Mouse (Mus musculus) heart, embryonic 15.5 days (tissue): Measurements from ENCODE around the gene 6430548M08Rik. TPM values are rescaled to one million over a fixed set of nuclear protein-coding genes. Genes with fewer than 3 reads are reported as not detected.

Experiments
- ATAC-seq: fragments of 200-750 bp; cut with Nextera tagmentation; replicated peaks from 2 replicates; pipeline ENCODE4 v1.8.0; 2017; ENCODE audit warnings: low read depth, moderate TSS enrichment; ENCODE audit not compliant: insufficient number of reproducible peaks, insufficient read depth, low FRiP score
- H3K27ac ChIP-seq: fragments of 300-500 bp; sonication (generic); 2 replicates; pipeline ENCODE4 v1.5.1; 2015; ENCODE audit warnings: mild to moderate bottlenecking, inconsistent platforms
- H3K27me3 ChIP-seq: fragments of 300-500 bp; sonication (generic); 2 replicates; pipeline ENCODE4 v1.6.1; 2015; ENCODE audit warnings: inconsistent platforms
- H3K36me3 ChIP-seq: fragments of 300-500 bp; sonication (generic); 2 replicates; pipeline ENCODE4 v1.6.1; 2015; ENCODE audit warnings: mild to moderate bottlenecking, inconsistent platforms
- H3K4me1 ChIP-seq: fragments of 300-500 bp; sonication (generic); replicated peaks from 2 replicates; pipeline ENCODE4 v1.6.1; 2015; ENCODE audit warnings: inconsistent platforms
- H3K4me2 ChIP-seq: fragments of 300-500 bp; sonication (generic); 2 replicates; pipeline ENCODE4 v1.6.1; 2015; ENCODE audit warnings: inconsistent platforms, mild to moderate bottlenecking, moderate library complexity
- H3K4me3 ChIP-seq: fragments of 300-500 bp; sonication (generic); 2 replicates; pipeline ENCODE4 v1.5.1; 2015; ENCODE audit warnings: mild to moderate bottlenecking, inconsistent platforms
- H3K9ac ChIP-seq: fragments of 300-500 bp; sonication (generic); 2 replicates; pipeline ENCODE4 v1.6.1; 2015; ENCODE audit warnings: mild to moderate bottlenecking, inconsistent platforms
- H3K9me3 ChIP-seq: fragments of 300-500 bp; sonication (generic); replicated peaks from 2 replicates; pipeline ENCODE4 v1.6.1; 2016; ENCODE audit warnings: inconsistent platforms
- WGBS: fragments of 180-500 bp; shearing (Covaris S2); methylation state at CpG from one replicate; pipeline ENCODE4 v1.1.7; 2015; ENCODE audit warnings: mixed read lengths; 5-methylcytosine and 5-hydroxymethylcytosine counted together
- polyA plus RNA-seq: library from polyadenylated mRNA; unstranded; fragments of >200 nt; fragmentation: Nextera tagmentation; extraction: Ambion mirVana; gene quantifications from 2 replicates; pipeline ENCODE4 v1.2.1, GENCODE M21; 2015

Gene 6430548M08Rik
- polyA plus RNA-seq, 1 experiment from 2014 or later: 6.6 TPM

GRCm38 (mm10) chr8:120144652-120145301 is 30.8 kb downstream of the 6430548M08Rik start:
- Histone ChIP-seq H3K4me2 (no peak overlapping the region), H3K9me3 (no peaks in the 10 kb centered on the region), H3K4me1 (peaks cover 31% of the 10 kb centered on the region), H3K36me3 (peaks cover 13% of the 10 kb centered on the region; the same call in 1 of the 2 replicates), H3K27ac (no peak overlapping the region; the same call in 1 of the 2 replicates), H3K27me3 (no peaks in the 10 kb centered on the region), H3K9ac (no peak overlapping the region), H3K4me3 (no peak overlapping the region)
- no peak for ATAC-seq
- WGBS: 47% methylated on average over 12 of the region's 12 CpGs

DNA sequence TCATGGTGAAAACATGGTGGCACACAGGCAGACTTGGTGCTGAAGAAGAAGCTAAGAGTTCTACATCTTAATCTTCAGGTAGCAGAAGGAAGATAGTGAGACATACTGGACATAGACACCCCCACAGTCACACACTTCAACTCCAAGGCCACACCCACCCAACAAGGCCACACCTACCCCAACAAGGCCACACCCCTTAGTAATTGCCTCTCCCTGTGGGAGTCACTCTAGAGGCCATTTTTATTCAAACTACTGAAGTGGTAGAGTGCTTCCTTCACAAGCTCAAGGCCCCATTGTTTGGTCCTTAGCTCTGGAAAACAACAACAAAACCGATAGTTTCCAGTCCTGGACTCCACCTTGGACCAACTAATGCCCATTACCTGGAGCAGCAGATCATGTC is 32.1 kb downstream of the 6430548M08Rik start:
- H3K4me2 ChIP-seq: no peak overlapping the region
- H3K4me3 ChIP-seq: no peak overlapping the region
- peaks cover 20% of the 10 kb centered on the region for H3K4me1 ChIP-seq
- H3K36me3 ChIP-seq: peaks cover 13% of the 10 kb centered on the region; the same call in 1 of the 2 replicates
- no peak for ATAC-seq
- no peaks in the 10 kb centered on the region for H3K27me3 ChIP-seq
- 73% methylated on average over 1 of the region's 1 CpGs for WGBS
- H3K9me3 ChIP-seq: no peaks in the 10 kb centered on the region
- H3K27ac ChIP-seq: no peak overlapping the region
- no peak overlapping the region for H3K9ac ChIP-seq

GRCm38 (mm10) chr8:120150028-120150427 is 36.1 kb downstream of the 6430548M08Rik start:
- peaks cover 21% of the 10 kb centered on the region for H3K36me3 ChIP-seq
- H3K4me1 ChIP-seq: peaks cover 8% of the 10 kb centered on the region
- no peak for ATAC-seq
- H3K27ac ChIP-seq: no peak overlapping the region
- no peak overlapping the region for H3K4me3 ChIP-seq
- no peaks in the 10 kb centered on the region for H3K27me3 ChIP-seq
- H3K4me2 ChIP-seq: no peak overlapping the region
- no peak overlapping the region for H3K9ac ChIP-seq
- 66% methylated on average over 12 of the region's 12 CpGs for WGBS
- H3K9me3 ChIP-seq: no peaks in the 10 kb centered on the region

DNA sequence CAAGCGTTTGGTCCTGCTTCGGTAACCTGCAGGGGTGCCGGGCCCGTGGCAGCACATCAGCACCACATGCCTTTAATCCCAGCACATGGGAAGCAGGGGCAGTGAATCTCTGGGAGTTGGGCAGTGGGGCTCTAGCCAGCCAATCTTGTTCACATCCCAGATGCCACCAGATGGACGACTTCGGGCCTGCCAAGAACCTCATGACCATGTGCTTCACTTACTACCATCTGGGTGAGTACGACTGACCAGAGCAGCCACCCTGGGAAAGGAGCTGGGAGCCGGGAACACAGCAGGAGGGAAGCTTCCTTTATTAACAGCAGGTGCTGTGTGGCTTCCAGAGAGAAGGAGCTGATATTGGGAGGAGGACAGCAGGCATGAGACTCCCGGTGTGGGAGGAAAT is 37.2 kb downstream of the 6430548M08Rik start:
- Histone ChIP-seq H3K27ac (no peak overlapping the region), H3K4me1 (peaks cover 6% of the 10 kb centered on the region; the same call in 1 of the 2 replicates), H3K4me2 (no peak overlapping the region), H3K36me3 (peaks cover 13% of the 10 kb centered on the region), H3K27me3 (no peaks in the 10 kb centered on the region), H3K9ac (no peak overlapping the region), H3K9me3 (no peaks in the 10 kb centered on the region), H3K4me3 (no peak overlapping the region)
- ATAC-seq: no peak
- 68% methylated on average over 9 of the region's 9 CpGs for WGBS

DNA sequence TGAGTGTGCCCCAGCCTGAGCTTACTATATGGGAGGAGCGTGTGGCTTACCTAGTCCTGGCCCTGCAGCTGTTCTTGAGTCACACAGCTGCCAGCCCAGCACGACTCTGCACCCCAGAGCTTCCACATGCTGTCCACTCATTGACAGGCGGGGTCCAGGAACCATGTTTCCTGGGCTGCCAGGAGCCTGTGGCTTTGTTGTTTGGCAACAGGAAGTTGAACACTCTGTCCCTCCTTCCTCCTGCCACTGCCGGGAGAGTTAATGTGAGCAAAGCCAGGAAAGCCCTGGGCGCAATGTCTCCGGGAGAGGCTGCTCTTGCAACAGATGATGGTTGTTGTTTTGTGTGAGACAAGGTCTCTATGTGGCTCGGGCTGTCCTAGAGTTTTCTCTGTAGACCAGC is 38.7 kb downstream of the 6430548M08Rik start:
- Histone ChIP-seq H3K4me1 (peaks cover 6% of the 10 kb centered on the region; the same call in 1 of the 2 replicates), H3K4me3 (no peak overlapping the region), H3K27me3 (no peaks in the 10 kb centered on the region), H3K4me2 (no peak overlapping the region), H3K9me3 (no peaks in the 10 kb centered on the region), H3K9ac (no peak overlapping the region), H3K36me3 (peaks cover 8% of the 10 kb centered on the region), H3K27ac (no peak overlapping the region)
- ATAC-seq: no peak
- 55% methylated on average over 7 of the region's 7 CpGs for WGBS

- WGBS: 82% methylated on average over 8 of the region's 8 CpGs
- H3K36me3 ChIP-seq: no peaks in the 10 kb centered on the region
- no peak overlapping the region for H3K27ac ChIP-seq
- no peak overlapping the region for H3K4me2 ChIP-seq
- no peak overlapping the region for H3K4me3 ChIP-seq
- no peaks in the 10 kb centered on the region for H3K9me3 ChIP-seq
- H3K9ac ChIP-seq: no peak overlapping the region
- ATAC-seq: no peak
- H3K4me1 ChIP-seq: 0 out of 2 replicates have a peak, but pooled peaks cover 3% of the 10 kb centered on the region
- H3K27me3 ChIP-seq: no peaks in the 10 kb centered on the region
These were observed 46.4 kb downstream of the 6430548M08Rik start for GRCm38 (mm10) chr8:120160366-120160765.

DNA sequence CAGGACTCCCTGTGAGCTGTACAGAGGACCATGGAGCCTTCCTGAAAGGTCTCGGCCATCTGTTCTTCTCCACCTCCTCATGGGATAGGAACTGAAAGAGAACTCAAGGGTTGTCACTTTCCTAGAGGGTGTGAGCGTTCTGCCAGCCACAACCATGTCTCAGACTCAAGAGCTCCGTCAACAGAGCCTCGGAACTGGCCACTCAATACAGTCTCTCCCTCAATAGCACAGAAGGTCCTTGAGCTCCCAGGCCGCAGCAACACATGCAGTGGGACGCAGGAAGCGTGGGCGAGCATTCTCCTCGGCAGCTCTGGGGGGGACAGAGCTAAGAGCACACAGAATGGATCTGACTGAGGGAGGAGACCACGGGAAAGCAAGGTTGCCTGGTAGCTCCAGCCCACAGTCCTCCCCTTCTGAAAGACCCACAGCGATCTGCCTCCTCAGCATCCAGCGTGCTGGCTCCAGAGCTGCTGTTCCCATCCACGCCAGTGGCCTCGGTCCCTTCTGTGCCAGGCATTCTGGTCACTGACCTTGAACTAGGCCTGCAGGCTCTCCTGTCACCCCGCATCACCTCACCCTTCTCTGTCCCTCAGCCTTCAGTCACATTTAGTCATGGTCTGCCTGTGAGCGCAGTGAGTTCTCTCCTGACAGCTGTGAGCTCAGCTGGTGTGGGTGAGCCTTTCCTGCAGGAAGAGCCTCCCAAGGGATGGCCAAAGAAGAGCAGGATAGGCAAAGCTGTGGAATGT is 47.9 kb downstream of the 6430548M08Rik start:
- Histone ChIP-seq H3K4me1 (0 out of 2 replicates have a peak, but pooled peaks cover 3% of the 10 kb centered on the region), H3K4me2 (no peak overlapping the region), H3K36me3 (no peaks in the 10 kb centered on the region), H3K27me3 (no peaks in the 10 kb centered on the region), H3K9ac (no peak overlapping the region), H3K4me3 (no peak overlapping the region), H3K9me3 (no peaks in the 10 kb centered on the region), H3K27ac (no peak overlapping the region)
- WGBS: 65% methylated on average over 16 of the region's 16 CpGs
- no peak for ATAC-seq

GRCm38 (mm10) chr8:120162404-120162752 is 48.4 kb downstream of the 6430548M08Rik start:
- Histone ChIP-seq H3K4me2 (no peak overlapping the region), H3K9ac (no peak overlapping the region), H3K9me3 (no peaks in the 10 kb centered on the region), H3K36me3 (no peaks in the 10 kb centered on the region), H3K4me3 (no peak overlapping the region), H3K27ac (no peak overlapping the region), H3K4me1 (0 out of 2 replicates have a peak, but pooled peaks cover 3% of the 10 kb centered on the region), H3K27me3 (no peaks in the 10 kb centered on the region)
- 79% methylated on average over 5 of the region's 5 CpGs for WGBS
- ATAC-seq: no peak

GRCm38 (mm10) chr8:120163376-120163775 is 49.4 kb downstream of the 6430548M08Rik start:
- Histone ChIP-seq H3K27me3 (0 out of 2 replicates have a peak, but pooled peaks cover 4% of the 10 kb centered on the region), H3K4me2 (no peak overlapping the region), H3K9me3 (no peaks in the 10 kb centered on the region), H3K4me3 (no peak overlapping the region), H3K27ac (no peak overlapping the region), H3K4me1 (peaks cover 12% of the 10 kb centered on the region), H3K9ac (no peak overlapping the region), H3K36me3 (no peaks in the 10 kb centered on the region)
- WGBS: 64% methylated on average over 8 of the region's 8 CpGs
- ATAC-seq: no peak

DNA sequence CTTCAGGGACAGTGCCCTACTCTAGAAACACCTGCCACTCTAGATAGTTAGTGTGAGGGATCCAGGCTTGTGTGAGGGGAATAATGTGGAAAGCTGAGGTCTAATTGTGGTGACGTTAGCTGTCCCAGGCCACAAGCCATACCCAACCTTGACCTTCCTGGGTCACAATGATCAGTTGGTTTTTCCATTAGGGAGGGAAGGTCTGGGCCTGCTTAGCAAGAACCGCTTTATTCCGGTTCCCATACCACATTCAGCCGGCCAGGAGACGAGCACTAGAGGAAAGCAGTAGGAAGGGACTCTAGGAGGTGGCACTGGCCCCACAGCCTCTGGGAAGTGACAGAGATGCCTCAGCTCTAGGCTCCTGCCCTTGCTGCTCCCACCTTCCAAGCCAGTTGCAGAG is 50.1 kb downstream of the 6430548M08Rik start:
- no peak overlapping the region for H3K4me2 ChIP-seq
- 75% methylated on average over 5 of the region's 5 CpGs for WGBS
- no peaks in the 10 kb centered on the region for H3K9me3 ChIP-seq
- H3K27ac ChIP-seq: no peak overlapping the region
- no peak for ATAC-seq
- no peak overlapping the region for H3K4me3 ChIP-seq
- H3K36me3 ChIP-seq: no peaks in the 10 kb centered on the region
- H3K4me1 ChIP-seq: peaks cover 12% of the 10 kb centered on the region
- H3K9ac ChIP-seq: no peak overlapping the region
- peaks cover 11% of the 10 kb centered on the region; the same call in 1 of the 2 replicates for H3K27me3 ChIP-seq

- Histone ChIP-seq H3K27me3 (peaks cover 21% of the 10 kb centered on the region; the same call in 1 of the 2 replicates), H3K4me1 (peaks cover 12% of the 10 kb centered on the region), H3K4me3 (no peak overlapping the region), H3K9me3 (no peaks in the 10 kb centered on the region), H3K4me2 (no peak overlapping the region), H3K27ac (no peak overlapping the region), H3K9ac (no peak overlapping the region), H3K36me3 (no peaks in the 10 kb centered on the region)
- no peak for ATAC-seq
- 79% methylated on average over 8 of the region's 8 CpGs for WGBS
These were observed 53.2 kb downstream of the 6430548M08Rik start for GRCm38 (mm10) chr8:120167136-120167535.
